Mouse (Mus musculus) retina, postnatal 7 days (tissue): ENCODE data around the gene Kank4.

Experiments
- DNase-seq: peaks from one replicate; pipeline ENCODE4 v3.0.0-alpha.2; 2012; ENCODE audit warnings: low read depth, low spot score

Kank4 gene

DNA sequence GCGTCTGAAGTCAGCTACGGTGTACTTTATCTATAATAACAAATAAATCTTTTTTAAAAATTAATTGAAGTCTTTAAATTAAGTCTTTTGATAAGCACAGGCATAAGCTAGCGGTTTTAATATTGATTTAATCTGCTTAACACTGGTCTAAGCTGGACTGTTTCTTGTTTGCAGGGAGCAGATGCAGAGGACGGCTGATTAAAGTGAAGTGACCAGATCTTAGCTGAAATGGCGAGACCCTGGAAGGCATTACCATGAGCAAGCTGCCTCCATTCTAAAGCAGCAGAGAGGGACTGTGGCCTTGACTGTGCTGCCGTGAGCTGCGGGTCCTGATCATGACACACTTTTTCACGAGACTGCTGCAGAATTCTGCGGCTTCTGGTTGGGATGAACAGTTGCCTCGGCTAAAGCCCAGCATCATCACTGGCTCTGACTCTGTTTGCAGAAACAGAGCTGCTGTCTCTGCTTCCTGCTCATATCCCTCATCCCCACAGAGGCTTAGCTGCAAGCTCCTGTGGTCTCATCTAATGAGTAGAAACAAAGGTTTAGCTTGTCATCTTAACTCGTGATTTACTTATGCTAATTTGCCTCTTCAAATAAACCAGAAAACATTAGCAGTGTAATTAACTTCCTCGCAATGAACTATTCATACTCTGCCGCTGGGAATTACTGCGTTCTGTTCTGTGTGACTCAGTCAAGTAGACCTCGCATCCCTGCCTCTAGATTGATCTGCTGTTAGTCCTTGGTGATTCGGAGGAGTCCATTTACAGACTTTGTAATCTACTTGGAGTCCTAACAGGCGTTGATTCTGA is 99.4 kb downstream of the Kank4 start:
- DNase-seq: no peak

DNA sequence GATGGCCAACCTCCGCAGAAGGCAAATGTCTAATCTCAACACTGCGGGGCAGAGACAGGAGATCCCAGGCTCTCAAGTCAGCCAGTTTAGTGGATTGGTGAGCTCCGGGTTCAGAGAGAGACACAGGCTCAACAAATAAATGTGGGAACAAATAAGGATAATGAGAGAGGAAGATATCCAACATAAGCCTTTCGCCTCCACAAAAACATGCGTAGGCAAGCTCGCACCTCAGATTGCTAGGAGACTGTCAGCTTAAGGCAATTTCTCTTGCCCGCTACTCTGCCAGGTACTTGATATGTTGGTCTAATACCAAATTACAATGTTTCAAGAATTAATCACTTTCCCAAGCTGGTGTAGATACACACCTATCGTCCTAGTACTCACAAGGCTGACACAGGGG is 106.4 kb downstream of the Kank4 start:
- DNase-seq: no peak
